Mouse (Mus musculus): ENCODE data around the gene Slc16a3.

Slc16a3 gene

GRCm38 (mm10) chr11:120948328-120948727 lies at the start of gene Slc16a3:
TSS of gene Slc16a3 (plus strand) at chr11:120948480.
- peak; percentile 41 for DNase-seq

- peak; percentile 50 for DNase-seq
These were observed 47.7 kb upstream of the Slc16a3 start for GRCm38 (mm10) chr11:120900276-120901244.

GRCm38 (mm10) chr11:120901729-120902486 lies 46.4 kb upstream of the Slc16a3 start:
- no peak for DNase-seq

- DNase-seq, result peak; percentile 78
These were observed 45.7 kb upstream of the Slc16a3 start for GRCm38 (mm10) chr11:120902487-120903142.

- no peak for DNase-seq
These were observed 45.0 kb upstream of the Slc16a3 start for GRCm38 (mm10) chr11:120903159-120903850.

GRCm38 (mm10) chr11:120904561-120904960 lies 43.7 kb upstream of the Slc16a3 start:
- no peak for DNase-seq

GRCm38 (mm10) chr11:120905430-120905873 lies 42.8 kb upstream of the Slc16a3 start:
- peak; percentile 83 for DNase-seq

- DNase-seq, result no peak
These were observed 34.5 kb upstream of the Slc16a3 start for GRCm38 (mm10) chr11:120913796-120914195.

GRCm38 (mm10) chr11:120916477-120916876 lies 31.8 kb upstream of the Slc16a3 start:
- no peak for DNase-seq

GRCm38 (mm10) chr11:120917756-120918155 lies 30.5 kb upstream of the Slc16a3 start:
- DNase-seq, result no peak

GRCm38 (mm10) chr11:120922528-120922927 lies 25.8 kb upstream of the Slc16a3 start:
- no peak for DNase-seq

GRCm38 (mm10) chr11:120928468-120928867 lies 19.8 kb upstream of the Slc16a3 start:
- no peak for DNase-seq

GRCm38 (mm10) chr11:120931479-120931878 lies 16.8 kb upstream of the Slc16a3 start:
- no peak for DNase-seq

GRCm38 (mm10) chr11:120932564-120933398 lies 15.5 kb upstream of the Slc16a3 start, which contains the start of gene Ccdc57:
TSS of gene Ccdc57 (minus strand) at chr11:120932872.
- peak; percentile 89 for DNase-seq

GRCm38 (mm10) chr11:120937976-120938375 lies 10.3 kb upstream of the Slc16a3 start:
- peak; percentile 48 for DNase-seq

GRCm38 (mm10) chr11:120938795-120939194 lies 9.5 kb upstream of the Slc16a3 start:
- DNase-seq, result peak; percentile 74

- peak; percentile 43 for DNase-seq
These were observed 8.5 kb upstream of the Slc16a3 start for GRCm38 (mm10) chr11:120939712-120940341.

- DNase-seq, result peak; percentile 2
These were observed 7.3 kb upstream of the Slc16a3 start for GRCm38 (mm10) chr11:120940959-120941358.

GRCm38 (mm10) chr11:120945266-120945665 lies 3.0 kb upstream of the Slc16a3 start:
- DNase-seq, result no peak

GRCm38 (mm10) chr11:120945926-120946325 lies 2.4 kb upstream of the Slc16a3 start:
- DNase-seq, result no peak

Data from liver (tissue).